Mouse (Mus musculus): ENCODE measurements around the gene Pex12. TPM values are rescaled to one million over a fixed set of nuclear protein-coding genes. Genes with fewer than 3 reads are reported as not detected.
A peak's percentile ranks its signal among the peaks of the same experiment; 100 is the strongest.
"Not testable (repeated sequence)": the region's sequence is repeated elsewhere in the genome, so short reads cannot be mapped to it uniquely, and the experiment has no call there.

The Pex12 gene
- polyA plus RNA-seq, 1 experiment from 2014 or later, result 14.0 TPM

GRCm38 (mm10) chr11:83285627-83286026 lies 16.8 kb downstream of the Pex12 start:
- no peak overlapping the region for H3K9ac ChIP-seq
- H3K27ac ChIP-seq, result no peak overlapping the region
- no peak overlapping the region for H3K4me2 ChIP-seq
- no peak for ATAC-seq (ENCODE audit: insufficient read depth, low FRiP score, low read depth)
- no peaks in the 10 kb centered on the region for H3K9me3 ChIP-seq
- H3K36me3 ChIP-seq, result no peaks in the 10 kb centered on the region
- H3K4me3 ChIP-seq (replicated peaks), result no peak overlapping the region
- H3K27me3 ChIP-seq (replicated peaks), result no peaks in the 10 kb centered on the region
- no peaks in the 10 kb centered on the region for H3K4me1 ChIP-seq
- WGBS, result 86% methylated on average over 4 of the region's 4 CpGs

GRCm38 (mm10) chr11:83282084-83282483 lies 20.3 kb downstream of the Pex12 start:
- 54% methylated on average over 2 of the region's 2 CpGs for WGBS
- no peaks in the 10 kb centered on the region for H3K27me3 ChIP-seq (replicated peaks)
- H3K36me3 ChIP-seq, result no peaks in the 10 kb centered on the region

GRCm38 (mm10) chr11:83279691-83280090 lies 22.7 kb downstream of the Pex12 start:
- H3K36me3 ChIP-seq, result no peaks in the 10 kb centered on the region
- no peak for ATAC-seq (ENCODE audit: insufficient read depth, low FRiP score, low read depth)
- no peaks in the 10 kb centered on the region for H3K27me3 ChIP-seq (replicated peaks)
- no peak overlapping the region for H3K9ac ChIP-seq
- no peak overlapping the region for H3K27ac ChIP-seq
- H3K9me3 ChIP-seq, result no peaks in the 10 kb centered on the region
- H3K4me3 ChIP-seq (replicated peaks), result no peak overlapping the region
- 63% methylated on average over 6 of the region's 6 CpGs for WGBS
- no peaks in the 10 kb centered on the region for H3K4me1 ChIP-seq
- no peak overlapping the region for H3K4me2 ChIP-seq

More at GRCm38 (mm10) chr11:83282084-83282483, 20.3 kb downstream of the Pex12 start:
- H3K27ac ChIP-seq, result no peak overlapping the region
- no peak overlapping the region for H3K4me2 ChIP-seq
- H3K4me1 ChIP-seq, result no peaks in the 10 kb centered on the region
- H3K4me3 ChIP-seq (replicated peaks), result no peak overlapping the region
- ATAC-seq (ENCODE audit: insufficient read depth, low FRiP score, low read depth), result no peak
- H3K9me3 ChIP-seq, result no peaks in the 10 kb centered on the region
- no peak overlapping the region for H3K9ac ChIP-seq

GRCm38 (mm10) chr11:83279024-83279423 lies 23.4 kb downstream of the Pex12 start:
- no peaks in the 10 kb centered on the region for H3K9me3 ChIP-seq
- no peak overlapping the region for H3K9ac ChIP-seq
- 82% methylated on average over 4 of the region's 4 CpGs for WGBS
- H3K4me1 ChIP-seq, result no peaks in the 10 kb centered on the region
- no peak overlapping the region for H3K4me3 ChIP-seq (replicated peaks)
- no peak overlapping the region for H3K4me2 ChIP-seq
- H3K36me3 ChIP-seq, result no peaks in the 10 kb centered on the region
- ATAC-seq (ENCODE audit: insufficient read depth, low FRiP score, low read depth), result no peak
- no peaks in the 10 kb centered on the region for H3K27me3 ChIP-seq (replicated peaks)
- H3K27ac ChIP-seq, result no peak overlapping the region

- Histone ChIP-seq H3K27ac (no peak overlapping the region), H3K9me3 (no peaks in the 10 kb centered on the region), H3K4me1 (no peaks in the 10 kb centered on the region), H3K27me3 (replicated peaks) (no peaks in the 10 kb centered on the region), H3K4me3 (replicated peaks) (no peak overlapping the region), H3K36me3 (no peaks in the 10 kb centered on the region), H3K9ac (no peak overlapping the region), H3K4me2 (no peak overlapping the region)
- 54% methylated on average over 7 of the region's 7 CpGs for WGBS
- no peak for ATAC-seq (ENCODE audit: insufficient read depth, low FRiP score, low read depth)
These were observed 26.1 kb downstream of the Pex12 start for GRCm38 (mm10) chr11:83276251-83276650.

GRCm38 (mm10) chr11:83271951-83272843 lies 30.2 kb downstream of the Pex12 start:
- Histone ChIP-seq H3K4me3 (replicated peaks) (no peak overlapping the region), H3K9ac (no peak overlapping the region), H3K27me3 (replicated peaks) (no peaks in the 10 kb centered on the region), H3K27ac (peak overlapping the region; percentile 44), H3K4me1 (no peaks in the 10 kb centered on the region), H3K36me3 (no peaks in the 10 kb centered on the region), H3K4me2 (no peak overlapping the region), H3K9me3 (no peaks in the 10 kb centered on the region)
- ATAC-seq (ENCODE audit: insufficient read depth, low FRiP score, low read depth), result no peak
- 13% methylated on average over 2 of the region's 2 CpGs for WGBS

- under 1% methylated on average over 26 of the region's 26 CpGs for WGBS
These were observed 31.0 kb downstream of the Pex12 start for GRCm38 (mm10) chr11:83271151-83271950.

GRCm38 (mm10) chr11:83270842-83271150 lies 31.6 kb downstream of the Pex12 start:
- H3K4me1 ChIP-seq, result no peaks in the 10 kb centered on the region
- no peaks in the 10 kb centered on the region for H3K36me3 ChIP-seq
- ATAC-seq (ENCODE audit: insufficient read depth, low FRiP score, low read depth), result peak; percentile 8; the same call in 1 of the 2 replicates
- peak overlapping the region; percentile 75 for H3K4me2 ChIP-seq
- WGBS, result 2% methylated on average over 6 of the region's 6 CpGs
- H3K4me3 ChIP-seq (replicated peaks), result peak overlapping the region; percentile 56
- no peaks in the 10 kb centered on the region for H3K9me3 ChIP-seq
- no peaks in the 10 kb centered on the region for H3K27me3 ChIP-seq (replicated peaks)
- H3K9ac ChIP-seq, result peak overlapping the region; percentile 32
- peak overlapping the region; percentile 77; the same call in 1 of the 2 replicates for H3K27ac ChIP-seq

More at GRCm38 (mm10) chr11:83271151-83271950, 31.0 kb downstream of the Pex12 start:
- peak; percentile 88 for ATAC-seq (ENCODE audit: insufficient read depth, low FRiP score, low read depth)
- H3K4me1 ChIP-seq, result no peaks in the 10 kb centered on the region
- no peaks in the 10 kb centered on the region for H3K36me3 ChIP-seq
- peak overlapping the region; percentile 32 for H3K9ac ChIP-seq
- no peaks in the 10 kb centered on the region for H3K9me3 ChIP-seq
- no peaks in the 10 kb centered on the region for H3K27me3 ChIP-seq (replicated peaks)
- H3K4me2 ChIP-seq, result peak overlapping the region; percentile 75
- peak overlapping the region; percentile 77 for H3K27ac ChIP-seq
- H3K4me3 ChIP-seq (replicated peaks), result peak overlapping the region; percentile 56

- WGBS, result 56% methylated on average over 3 of the region's 3 CpGs
- no peaks in the 10 kb centered on the region for H3K4me1 ChIP-seq
- H3K4me2 ChIP-seq, result no peak overlapping the region
- H3K9ac ChIP-seq, result no peak overlapping the region
- H3K36me3 ChIP-seq, result no peaks in the 10 kb centered on the region
- H3K4me3 ChIP-seq (replicated peaks), result no peak overlapping the region
- H3K27ac ChIP-seq, result no peak overlapping the region
- ATAC-seq (ENCODE audit: insufficient read depth, low FRiP score, low read depth), result no peak
- H3K27me3 ChIP-seq (replicated peaks), result no peaks in the 10 kb centered on the region
- no peaks in the 10 kb centered on the region for H3K9me3 ChIP-seq
These were observed 39.2 kb downstream of the Pex12 start for GRCm38 (mm10) chr11:83263146-83263545.

- Histone ChIP-seq H3K4me1 (no peaks in the 10 kb centered on the region), H3K4me3 (replicated peaks) (no peak overlapping the region), H3K36me3 (no peaks in the 10 kb centered on the region), H3K9ac (no peak overlapping the region), H3K4me2 (no peak overlapping the region), H3K9me3 (no peaks in the 10 kb centered on the region), H3K27me3 (replicated peaks) (no peaks in the 10 kb centered on the region), H3K27ac (no peak overlapping the region)
- ATAC-seq (ENCODE audit: insufficient read depth, low FRiP score, low read depth), result no peak
- 88% methylated on average over 1 of the region's 1 CpGs for WGBS
These were observed 39.7 kb downstream of the Pex12 start for GRCm38 (mm10) chr11:83262673-83263072.

GRCm38 (mm10) chr11:83257211-83257610 lies 45.2 kb downstream of the Pex12 start:
- not testable (repeated sequence) for ATAC-seq (ENCODE audit: insufficient read depth, low FRiP score, low read depth); H3K27ac ChIP-seq; H3K9ac ChIP-seq; H3K4me2 ChIP-seq; H3K4me1 ChIP-seq; H3K27me3 ChIP-seq (replicated peaks); H3K36me3 ChIP-seq; H3K9me3 ChIP-seq; H3K4me3 ChIP-seq (replicated peaks)
- 28% methylated on average over 5 of the region's 5 CpGs for WGBS
